Mouse (Mus musculus): ENCODE data around the gene Pmpca.

DNA sequence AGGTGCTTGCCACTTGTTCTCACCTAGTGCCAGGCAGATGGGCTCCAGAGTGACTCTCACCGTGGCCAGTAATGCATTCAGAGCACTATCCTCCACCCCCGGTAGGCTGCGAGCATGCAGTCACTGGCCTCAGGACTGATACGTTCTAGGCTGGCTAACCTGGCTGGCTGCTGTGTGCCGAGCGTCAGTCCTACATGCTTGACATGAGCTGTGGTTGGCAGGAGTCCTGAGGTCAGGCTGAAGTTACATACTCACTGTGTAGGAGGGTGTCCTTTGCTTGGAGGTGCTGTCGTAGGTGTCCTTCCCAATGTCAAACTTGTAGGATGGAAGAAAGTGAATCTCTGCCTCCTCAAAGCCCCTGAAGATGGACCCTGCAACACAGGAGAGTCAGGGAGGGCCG lies 9.8 kb downstream of the Pmpca start:
- TF ChIP-seq GATA1 (IDR thresholded peaks at IDR 0.05; ENCODE audit: low read length) = no peak
- TF ChIP-seq TAL1 (IDR thresholded peaks at IDR 0.05; ENCODE audit: low read length) = no peak

Data from erythroblast, embryonic 14.5 days (primary cell).